Comparison of ENCODE assay signal across 8 mouse cellular contexts in genomic region chr1:93245936-93246335, GRCm38 (mm10).
A peak's percentile ranks its signal among the peaks of the same experiment; 100 is the strongest.
DNase-seq lines count a peak whose midpoint lies in the region.
"Had no signal": no experiment of that assay in that cellular context is flagged by ENCODE, and none has a peak within 500 bp of the region (broad histone marks: within the 10 kb centered on the region; RNA-seq: fewer than 3 reads in every experiment).

No protein-coding gene starts in this region.

- DNase-seq in kidney, adult 11 months: peak; percentile 46
- no peak for DNase-seq in kidney, adult 8-10 months
- peak; percentile 49 for DNase-seq in fibroblast of lung, adult 2 months (ENCODE audit: low read depth)
- DNase-seq in kidney, postnatal 10 days: peak; percentile 45
- peak; percentile 49 for DNase-seq in lung, postnatal 14 days
- DNase-seq in urinary bladder, postnatal 14 days (ENCODE audit: low spot score): no peak
- no peak for DNase-seq in embryo, embryonic 11 days
- DNase-seq: cerebellum, adult 11 months had no signal

Comparison
In these comparisons a context has a peak if more than half of its experiments do, and no peak if none do; other contexts are left out.
1. DNase-seq: peak in kidney, adult 11 months (single experiment), fibroblast of lung, adult 2 months (single experiment), kidney, postnatal 10 days (single experiment) and lung, postnatal 14 days (single experiment); none in kidney, adult 8-10 months (0 of 2), urinary bladder, postnatal 14 days (single experiment) and embryo, embryonic 11 days (single experiment).